Mouse (Mus musculus): Measurements from ENCODE around the gene Dvl1. TPM values are rescaled to one million over a fixed set of nuclear protein-coding genes. Genes with fewer than 3 reads are reported as not detected.

Gene Dvl1
- polyA plus RNA-seq, 1 experiment = 46.6 TPM

- H3K27me3 ChIP-seq (ENCODE audit: control insufficient read depth, insufficient read depth, insufficient read length) = no peaks in the 10 kb centered on the region
- no peak for TF ChIP-seq MAX (IDR thresholded peaks at IDR 0.05)
- no peak overlapping the region for H3ac ChIP-seq (ENCODE audit: control insufficient read depth, insufficient read length, low read depth)
- H3K4me3 ChIP-seq (ENCODE audit: insufficient read depth, poor library complexity, severe bottlenecking) = no peak overlapping the region
- H3K36me3 ChIP-seq (ENCODE audit: control insufficient read depth, insufficient read depth) = peaks cover 7% of the 10 kb centered on the region
- peaks cover 56% of the 10 kb centered on the region for H3K79me3 ChIP-seq (ENCODE audit: low read depth)
- H3K79me2 ChIP-seq (ENCODE audit: control insufficient read depth, insufficient read depth) = peaks cover 66% of the 10 kb centered on the region
These were observed 2.2 kb downstream of the Dvl1 start for GRCm38 (mm10) chr4:155849391-155849790.

- Histone ChIP-seq H3K79me2 (ENCODE audit: control insufficient read depth, insufficient read depth) (peaks cover 66% of the 10 kb centered on the region), H3K27me3 (ENCODE audit: control insufficient read depth, insufficient read depth, insufficient read length) (no peaks in the 10 kb centered on the region), H3K36me3 (ENCODE audit: control insufficient read depth, insufficient read depth) (peaks cover 10% of the 10 kb centered on the region), H3K79me3 (ENCODE audit: low read depth) (peaks cover 56% of the 10 kb centered on the region), H3ac (ENCODE audit: control insufficient read depth, insufficient read length, low read depth) (no peak overlapping the region), H3K4me3 (ENCODE audit: insufficient read depth, poor library complexity, severe bottlenecking) (no peak overlapping the region)
- TF ChIP-seq CTCF (IDR thresholded peaks at IDR 0.05; ENCODE audit: control insufficient read depth, insufficient read depth, insufficient read length) = no peak
- no peak for TF ChIP-seq FOSL1 (IDR thresholded peaks at IDR 0.05; ENCODE audit: insufficient read depth, low read length, poor library complexity, severe bottlenecking)
- TF ChIP-seq MAX (IDR thresholded peaks at IDR 0.05) = no peak
- TF ChIP-seq MYOG (IDR thresholded peaks at IDR 0.05; ENCODE audit: control insufficient read depth, extremely low read depth, insufficient read length) = no peak
- no peak for TF ChIP-seq MYOD1 (IDR thresholded peaks at IDR 0.05; ENCODE audit: control insufficient read depth, insufficient read length, low read depth)
- no peak for TF ChIP-seq USF1 (IDR thresholded peaks at IDR 0.05; ENCODE audit: low read depth)
- TF ChIP-seq CEBPB (IDR thresholded peaks at IDR 0.05; ENCODE audit: low read depth) = no peak
These were observed 2.7 kb downstream of the Dvl1 start for GRCm38 (mm10) chr4:155849792-155850451.

- H3K79me3 ChIP-seq (ENCODE audit: low read depth) = peaks cover 56% of the 10 kb centered on the region
- H3K79me2 ChIP-seq (ENCODE audit: control insufficient read depth, insufficient read depth) = peaks cover 66% of the 10 kb centered on the region
- no peak overlapping the region for H3ac ChIP-seq (ENCODE audit: control insufficient read depth, insufficient read length, low read depth)
- H3K4me3 ChIP-seq (ENCODE audit: insufficient read depth, poor library complexity, severe bottlenecking) = no peak overlapping the region
- peaks cover 17% of the 10 kb centered on the region for H3K36me3 ChIP-seq (ENCODE audit: control insufficient read depth, insufficient read depth)
- H3K27me3 ChIP-seq (ENCODE audit: control insufficient read depth, insufficient read depth, insufficient read length) = no peaks in the 10 kb centered on the region
- TF ChIP-seq USF1 (IDR thresholded peaks at IDR 0.05; ENCODE audit: low read depth) = no peak
- no peak for TF ChIP-seq MYOD1 (IDR thresholded peaks at IDR 0.05; ENCODE audit: control insufficient read depth, insufficient read length, low read depth)
- TF ChIP-seq MAX (IDR thresholded peaks at IDR 0.05) = no peak
- no peak for TF ChIP-seq CEBPB (IDR thresholded peaks at IDR 0.05; ENCODE audit: low read depth)
- TF ChIP-seq FOSL1 (IDR thresholded peaks at IDR 0.05; ENCODE audit: insufficient read depth, low read length, poor library complexity, severe bottlenecking) = no peak
These were observed 4.2 kb downstream of the Dvl1 start for GRCm38 (mm10) chr4:155851368-155851767.

- TF ChIP-seq CTCF (IDR thresholded peaks at IDR 0.05; ENCODE audit: control insufficient read depth, insufficient read depth, insufficient read length) = no peak
- no peak for TF ChIP-seq CEBPB (IDR thresholded peaks at IDR 0.05; ENCODE audit: low read depth)
- no peak for TF ChIP-seq USF1 (IDR thresholded peaks at IDR 0.05; ENCODE audit: low read depth)
- no peak for TF ChIP-seq FOSL1 (IDR thresholded peaks at IDR 0.05; ENCODE audit: insufficient read depth, low read length, poor library complexity, severe bottlenecking)
- TF ChIP-seq MAX (IDR thresholded peaks at IDR 0.05) = no peak
- TF ChIP-seq MYOD1 (IDR thresholded peaks at IDR 0.05; ENCODE audit: control insufficient read depth, insufficient read length, low read depth) = no peak
- TF ChIP-seq MYOG (IDR thresholded peaks at IDR 0.05; ENCODE audit: control insufficient read depth, extremely low read depth, insufficient read length) = no peak
- no peak overlapping the region for H3ac ChIP-seq (ENCODE audit: control insufficient read depth, insufficient read length, low read depth)
- H3K79me3 ChIP-seq (ENCODE audit: low read depth) = peaks cover 56% of the 10 kb centered on the region
- H3K79me2 ChIP-seq (ENCODE audit: control insufficient read depth, insufficient read depth) = peaks cover 66% of the 10 kb centered on the region
- no peaks in the 10 kb centered on the region for H3K27me3 ChIP-seq (ENCODE audit: control insufficient read depth, insufficient read depth, insufficient read length)
- H3K4me3 ChIP-seq (ENCODE audit: insufficient read depth, poor library complexity, severe bottlenecking) = no peak overlapping the region
- H3K36me3 ChIP-seq (ENCODE audit: control insufficient read depth, insufficient read depth) = peaks cover 17% of the 10 kb centered on the region
These were observed 4.8 kb downstream of the Dvl1 start for GRCm38 (mm10) chr4:155851951-155852411.

- H3K36me3 ChIP-seq (ENCODE audit: control insufficient read depth, insufficient read depth) = peaks cover 17% of the 10 kb centered on the region
- TF ChIP-seq MYOG (IDR thresholded peaks at IDR 0.05; ENCODE audit: control insufficient read depth, extremely low read depth, insufficient read length) = no peak
- no peak for TF ChIP-seq FOSL1 (IDR thresholded peaks at IDR 0.05; ENCODE audit: insufficient read depth, low read length, poor library complexity, severe bottlenecking)
- TF ChIP-seq USF1 (IDR thresholded peaks at IDR 0.05; ENCODE audit: low read depth) = no peak
- no peak for TF ChIP-seq MAX (IDR thresholded peaks at IDR 0.05)
- TF ChIP-seq CEBPB (IDR thresholded peaks at IDR 0.05; ENCODE audit: low read depth) = no peak
- no peak for TF ChIP-seq MYOD1 (IDR thresholded peaks at IDR 0.05; ENCODE audit: control insufficient read depth, insufficient read length, low read depth)
- no peak for TF ChIP-seq CTCF (IDR thresholded peaks at IDR 0.05; ENCODE audit: control insufficient read depth, insufficient read depth, insufficient read length)
- peaks cover 48% of the 10 kb centered on the region for H3K79me3 ChIP-seq (ENCODE audit: low read depth)
- peaks cover 56% of the 10 kb centered on the region for H3K79me2 ChIP-seq (ENCODE audit: control insufficient read depth, insufficient read depth)
- no peaks in the 10 kb centered on the region for H3K27me3 ChIP-seq (ENCODE audit: control insufficient read depth, insufficient read depth, insufficient read length)
- H3K4me3 ChIP-seq (ENCODE audit: insufficient read depth, poor library complexity, severe bottlenecking) = no peak overlapping the region
- no peak overlapping the region for H3ac ChIP-seq (ENCODE audit: control insufficient read depth, insufficient read length, low read depth)
These were observed 6.2 kb downstream of the Dvl1 start for GRCm38 (mm10) chr4:155853421-155853820.

- Histone ChIP-seq H3K27me3 (ENCODE audit: control insufficient read depth, insufficient read depth, insufficient read length) (no peaks in the 10 kb centered on the region), H3K36me3 (ENCODE audit: control insufficient read depth, insufficient read depth) (peaks cover 16% of the 10 kb centered on the region), H3K4me3 (ENCODE audit: insufficient read depth, poor library complexity, severe bottlenecking) (no peak overlapping the region), H3K79me2 (ENCODE audit: control insufficient read depth, insufficient read depth) (peaks cover 40% of the 10 kb centered on the region), H3ac (ENCODE audit: control insufficient read depth, insufficient read length, low read depth) (no peak overlapping the region), H3K79me3 (ENCODE audit: low read depth) (peaks cover 32% of the 10 kb centered on the region)
- TF ChIP-seq FOSL1 (IDR thresholded peaks at IDR 0.05; ENCODE audit: insufficient read depth, low read length, poor library complexity, severe bottlenecking) (no peak), MAX (IDR thresholded peaks at IDR 0.05) (no peak), CEBPB (IDR thresholded peaks at IDR 0.05; ENCODE audit: low read depth) (no peak), MYOD1 (IDR thresholded peaks at IDR 0.05; ENCODE audit: control insufficient read depth, insufficient read length, low read depth) (no peak), MYOG (IDR thresholded peaks at IDR 0.05; ENCODE audit: control insufficient read depth, extremely low read depth, insufficient read length) (no peak), CTCF (IDR thresholded peaks at IDR 0.05; ENCODE audit: control insufficient read depth, insufficient read depth, insufficient read length) (no peak), USF1 (IDR thresholded peaks at IDR 0.05; ENCODE audit: low read depth) (no peak)
These were observed 7.8 kb downstream of the Dvl1 start for GRCm38 (mm10) chr4:155854991-155855390.
